Mouse (Mus musculus) forebrain, embryonic 13.5 days (tissue): Measurements from ENCODE around the gene Ppp1r12a. TPM values are rescaled to one million over a fixed set of nuclear protein-coding genes. Genes with fewer than 3 reads are reported as not detected.

ENCODE experiments used
- ATAC-seq: fragments of 200-750 bp; cut with Nextera tagmentation; 2 replicates; pipeline ENCODE4 v1.8.0; 2017
- H3K27ac ChIP-seq: fragments of 300-500 bp; sonication (generic); 2 replicates; pipeline ENCODE4 v1.5.1; 2015; ENCODE audit warnings: inconsistent platforms, mild to moderate bottlenecking, moderate library complexity
- H3K27me3 ChIP-seq: fragments of 300-500 bp; sonication (generic); 2 replicates; pipeline ENCODE4 v1.6.1; 2015; ENCODE audit warnings: mild to moderate bottlenecking, inconsistent platforms
- H3K36me3 ChIP-seq: fragments of 300-500 bp; sonication (generic); 2 replicates; pipeline ENCODE4 v1.6.1; 2015; ENCODE audit warnings: mild to moderate bottlenecking, inconsistent platforms; ENCODE audit not compliant: poor library complexity, severe bottlenecking
- H3K4me1 ChIP-seq: fragments of 300-500 bp; sonication (generic); 2 replicates; pipeline ENCODE4 v1.6.1; 2015; ENCODE audit warnings: inconsistent platforms
- H3K4me2 ChIP-seq: fragments of 300-500 bp; sonication (generic); 2 replicates; pipeline ENCODE4 v1.6.1; 2015; ENCODE audit warnings: inconsistent platforms, mild to moderate bottlenecking, moderate library complexity
- H3K4me3 ChIP-seq: fragments of 300-500 bp; sonication (generic); 2 replicates; pipeline ENCODE4 v1.5.1; 2015; ENCODE audit warnings: mild to moderate bottlenecking, inconsistent platforms
- H3K9ac ChIP-seq: fragments of 300-500 bp; sonication (generic); 2 replicates; pipeline ENCODE4 v1.6.1; 2015; ENCODE audit warnings: mild to moderate bottlenecking, inconsistent platforms
- H3K9me3 ChIP-seq: fragments of 300-500 bp; sonication (generic); replicated peaks from 2 replicates; pipeline ENCODE4 v1.6.1; 2016; ENCODE audit warnings: inconsistent platforms
- WGBS: fragments of 180-500 bp; shearing (Covaris S2); methylation state at CpG from one replicate; pipeline ENCODE4 v1.1.7; 2015; 5-methylcytosine and 5-hydroxymethylcytosine counted together
- polyA plus RNA-seq: library from polyadenylated mRNA; unstranded; fragments of >200 nt; fragmentation: Nextera tagmentation; extraction: Ambion mirVana; gene quantifications from 2 replicates; pipeline ENCODE4 v1.2.1, GENCODE M21; 2015

Gene Ppp1r12a
- 75.8 and 81.4 TPM in 2 replicates for polyA plus RNA-seq

DNA sequence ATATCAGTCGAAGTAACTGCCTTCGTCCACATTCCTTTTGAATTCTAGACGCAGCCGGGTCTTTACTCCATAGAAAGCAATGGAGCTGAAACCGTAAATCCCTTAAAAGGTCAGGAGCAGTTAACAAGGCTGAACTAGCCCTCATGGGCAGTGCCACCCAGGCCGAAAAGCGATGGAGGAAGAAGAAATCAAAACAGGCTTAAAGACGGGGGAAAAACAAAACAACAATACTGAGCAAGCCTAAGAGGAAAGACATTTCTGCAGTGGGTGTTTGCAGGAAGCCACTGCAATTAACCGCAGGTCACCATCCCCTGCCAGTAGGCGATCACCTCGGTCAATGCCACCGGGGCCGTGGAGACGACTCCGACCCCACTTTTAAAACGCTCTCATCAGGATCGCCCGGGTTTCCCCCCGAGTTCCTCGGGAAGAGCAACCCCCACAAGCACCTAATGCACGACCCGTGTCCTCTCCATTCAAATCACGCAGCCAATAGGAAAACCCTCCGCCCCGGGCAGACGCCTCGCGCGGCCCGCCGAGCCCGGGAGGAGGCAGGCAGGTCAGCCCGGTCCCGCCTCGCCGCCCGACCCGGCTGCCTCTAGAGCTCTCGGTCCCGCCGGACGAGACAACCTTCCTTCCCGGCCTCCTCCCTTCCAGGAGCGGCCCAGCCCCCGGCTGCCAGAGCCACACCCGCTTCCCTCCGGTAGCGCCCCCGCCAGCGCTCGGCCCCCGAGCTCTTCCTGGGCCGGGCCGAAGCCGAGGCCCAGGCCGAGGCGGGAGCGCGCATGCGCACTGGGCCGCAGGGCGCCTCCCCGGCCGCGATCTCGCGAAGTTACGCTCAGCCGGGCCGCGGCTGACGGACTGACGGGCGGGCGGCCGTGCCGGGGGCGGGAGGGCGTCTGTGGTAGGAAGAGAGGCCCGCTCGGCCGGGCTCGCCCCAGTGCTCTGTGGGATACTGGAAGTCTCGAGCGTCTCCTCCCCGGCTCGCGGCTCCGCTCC lies at the start of gene Ppp1r12a:
TSS of gene Ppp1r12a (plus strand) at position 933 of the 996 bp plus-strand sequence.
- Histone ChIP-seq H3K9ac (peak within 1 kb of the TSS; percentile 98), H3K36me3 (no peaks in the 10 kb centered on the region), H3K4me3 (peak within 1 kb of the TSS; percentile 98), H3K27ac (peak within 1 kb of the TSS; percentile 98), H3K4me1 (peaks cover 29% of the 10 kb centered on the region), H3K27me3 (no peaks in the 10 kb centered on the region), H3K9me3 (no peaks in the 10 kb centered on the region), H3K4me2 (peak within 1 kb of the TSS; percentile 66)
- ATAC-seq: peak; percentile 94
- WGBS: under 1% methylated on average over 76 of the region's 89 CpGs

- Histone ChIP-seq H3K27me3 (no peaks in the 10 kb centered on the region), H3K9me3 (no peaks in the 10 kb centered on the region), H3K9ac (0 out of 2 replicates have a peak overlapping the region, but pooled peaks have one; percentile 5), H3K36me3 (no peaks in the 10 kb centered on the region), H3K27ac (no peak overlapping the region), H3K4me2 (peak overlapping the region; percentile 40), H3K4me1 (no peaks in the 10 kb centered on the region), H3K4me3 (no peak overlapping the region)
- peak; percentile 65; the same call in 1 of the 2 replicates for ATAC-seq
- 56% methylated on average over 17 of the region's 17 CpGs for WGBS
Measured at GRCm38 (mm10) chr10:108113361-108114237, 48.4 kb upstream of the Ppp1r12a start.

DNA sequence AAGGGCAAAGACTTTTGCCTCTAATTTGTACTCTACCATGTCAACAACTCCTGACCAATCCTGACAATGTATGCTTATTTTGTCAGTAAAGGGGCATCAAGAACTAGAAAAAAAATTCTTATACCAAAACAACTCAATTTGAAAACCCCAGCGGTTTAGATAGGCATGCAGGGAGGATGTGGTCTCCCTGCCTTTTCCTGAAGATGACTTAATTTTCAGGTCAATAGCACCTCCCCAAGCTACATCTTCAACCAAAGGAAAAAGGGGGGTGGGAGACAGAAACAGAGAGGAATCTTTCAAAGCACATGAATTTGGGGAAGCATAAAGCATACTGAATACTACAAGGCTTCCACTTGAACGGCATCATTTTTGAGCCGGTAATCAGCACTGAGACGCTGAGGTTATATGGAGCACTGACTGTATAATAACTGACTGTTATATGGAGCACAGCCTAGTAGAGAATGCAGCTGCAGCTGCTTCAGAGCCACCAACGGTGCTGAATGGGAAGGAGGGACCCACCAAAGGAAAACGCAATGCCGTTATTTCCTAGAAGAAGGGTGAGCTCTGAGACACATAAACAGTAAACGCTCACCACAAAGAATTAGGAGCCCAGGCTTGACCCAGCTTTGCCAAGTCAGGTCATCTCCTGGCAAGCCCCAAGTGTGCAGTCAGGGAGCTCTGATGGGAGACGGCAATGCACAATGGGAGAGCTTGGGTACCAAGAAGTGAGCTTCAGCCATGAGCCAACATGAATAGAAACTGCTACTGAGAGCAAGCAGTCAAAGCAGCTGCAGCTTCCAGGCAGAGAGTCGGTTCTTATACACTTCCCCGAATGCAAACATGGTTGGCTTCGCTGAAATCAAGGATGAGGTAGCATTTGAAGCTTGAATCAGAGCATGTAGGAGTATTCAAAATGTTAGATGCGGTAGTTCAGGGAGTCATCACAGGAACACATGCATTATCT lies 43.5 kb upstream of the Ppp1r12a start:
- 81% methylated on average over 13 of the region's 13 CpGs for WGBS
- Histone ChIP-seq H3K9me3 (no peaks in the 10 kb centered on the region), H3K27ac (no peak overlapping the region), H3K4me3 (no peak overlapping the region), H3K27me3 (no peaks in the 10 kb centered on the region), H3K36me3 (no peaks in the 10 kb centered on the region), H3K4me1 (no peaks in the 10 kb centered on the region), H3K9ac (no peak overlapping the region), H3K4me2 (no peak overlapping the region)
- ATAC-seq: no peak; the same call in 1 of the 2 replicates

GRCm38 (mm10) chr10:108119416-108119815 lies 42.6 kb upstream of the Ppp1r12a start:
- H3K9ac ChIP-seq: no peak overlapping the region
- no peaks in the 10 kb centered on the region for H3K9me3 ChIP-seq
- ATAC-seq: no peak
- H3K27ac ChIP-seq: no peak overlapping the region
- H3K4me2 ChIP-seq: no peak overlapping the region
- H3K4me3 ChIP-seq: no peak overlapping the region
- H3K4me1 ChIP-seq: no peaks in the 10 kb centered on the region
- no peaks in the 10 kb centered on the region for H3K36me3 ChIP-seq
- no peaks in the 10 kb centered on the region for H3K27me3 ChIP-seq
- 87% methylated on average over 1 of the region's 1 CpGs for WGBS

DNA sequence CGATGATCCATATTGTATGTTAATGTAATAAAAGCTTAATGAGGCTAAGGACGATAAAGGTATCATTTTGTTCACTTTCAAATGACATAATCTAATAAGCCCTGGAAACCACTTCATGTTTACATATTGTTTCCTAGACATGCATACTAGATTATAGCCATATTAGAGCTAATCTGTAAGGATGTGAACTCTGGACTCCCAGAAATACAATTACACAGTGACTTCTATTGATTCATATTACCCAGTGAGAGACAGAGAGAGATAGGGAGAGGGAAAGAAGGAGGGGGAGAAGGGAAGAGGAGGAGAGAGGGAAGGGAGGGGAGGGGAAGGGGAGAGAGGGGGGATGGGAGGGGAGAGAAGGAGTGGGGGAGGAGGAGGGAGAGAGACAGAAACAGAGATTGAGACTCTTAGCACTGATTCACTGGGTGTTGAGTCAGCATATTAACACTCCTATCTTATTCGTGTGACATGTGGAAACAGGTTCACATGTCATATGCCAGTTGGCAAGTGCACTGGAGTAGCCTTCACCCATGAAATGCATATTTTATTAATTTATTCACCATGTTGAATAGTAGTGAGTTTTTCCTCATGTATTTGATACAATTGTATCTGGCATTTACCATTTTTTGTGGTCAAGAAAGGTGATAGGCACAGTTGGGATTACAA lies 36.9 kb upstream of the Ppp1r12a start:
- no peak overlapping the region for H3K4me3 ChIP-seq
- H3K27me3 ChIP-seq: no peaks in the 10 kb centered on the region
- no peak overlapping the region for H3K9ac ChIP-seq
- H3K4me2 ChIP-seq: no peak overlapping the region
- WGBS: 94% methylated on average over 3 of the region's 3 CpGs
- no peak for ATAC-seq
- H3K4me1 ChIP-seq: no peaks in the 10 kb centered on the region
- no peaks in the 10 kb centered on the region for H3K36me3 ChIP-seq
- H3K27ac ChIP-seq: no peak overlapping the region
- H3K9me3 ChIP-seq: no peaks in the 10 kb centered on the region

DNA sequence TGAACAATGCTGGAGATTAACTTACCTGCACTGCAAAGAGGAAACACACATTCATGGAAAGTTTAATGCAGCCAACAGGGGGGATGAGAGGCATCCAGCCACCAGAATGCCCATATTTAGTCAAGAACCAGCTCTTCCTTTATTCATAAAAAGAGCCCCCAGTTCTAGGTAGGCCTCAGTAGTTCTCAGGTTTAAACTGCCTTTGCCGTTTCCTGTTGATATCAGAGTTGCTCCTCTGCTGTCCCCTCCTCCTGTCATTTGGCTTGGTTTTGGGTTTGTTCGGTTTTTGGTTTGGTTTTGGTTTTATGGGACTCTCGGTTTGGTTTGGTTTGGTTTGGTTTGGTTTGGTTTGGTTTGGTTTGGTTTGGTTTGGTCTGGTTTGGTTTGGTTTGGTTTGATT lies 32.8 kb upstream of the Ppp1r12a start:
- no peaks in the 10 kb centered on the region for H3K4me1 ChIP-seq
- H3K4me2 ChIP-seq: no peak overlapping the region
- H3K9me3 ChIP-seq: no peaks in the 10 kb centered on the region
- no peak overlapping the region for H3K4me3 ChIP-seq
- H3K9ac ChIP-seq: no peak overlapping the region
- no peak overlapping the region for H3K27ac ChIP-seq
- no peaks in the 10 kb centered on the region for H3K36me3 ChIP-seq
- H3K27me3 ChIP-seq: no peaks in the 10 kb centered on the region
- no peak for ATAC-seq
- 91% methylated on average over 3 of the region's 3 CpGs for WGBS

GRCm38 (mm10) chr10:108131858-108132257 lies 30.1 kb upstream of the Ppp1r12a start:
- 78% methylated on average over 6 of the region's 6 CpGs for WGBS

GRCm38 (mm10) chr10:108133253-108133652 lies 28.7 kb upstream of the Ppp1r12a start:
- Histone ChIP-seq H3K27me3 (no peaks in the 10 kb centered on the region), H3K4me2 (no peak overlapping the region), H3K4me1 (no peaks in the 10 kb centered on the region), H3K9ac (no peak overlapping the region), H3K9me3 (no peaks in the 10 kb centered on the region), H3K4me3 (no peak overlapping the region), H3K36me3 (no peaks in the 10 kb centered on the region), H3K27ac (peak overlapping the region; percentile 40; the same call in 1 of the 2 replicates)
- ATAC-seq: peak; percentile 88
- WGBS: 75% methylated on average over 6 of the region's 6 CpGs

More at GRCm38 (mm10) chr10:108131858-108132257, 30.1 kb upstream of the Ppp1r12a start:
- H3K27ac ChIP-seq: no peak overlapping the region
- no peak overlapping the region for H3K9ac ChIP-seq
- no peaks in the 10 kb centered on the region for H3K27me3 ChIP-seq
- H3K4me3 ChIP-seq: no peak overlapping the region
- H3K4me1 ChIP-seq: no peaks in the 10 kb centered on the region
- H3K4me2 ChIP-seq: no peak overlapping the region
- ATAC-seq: no peak
- H3K9me3 ChIP-seq: no peaks in the 10 kb centered on the region
- no peaks in the 10 kb centered on the region for H3K36me3 ChIP-seq

DNA sequence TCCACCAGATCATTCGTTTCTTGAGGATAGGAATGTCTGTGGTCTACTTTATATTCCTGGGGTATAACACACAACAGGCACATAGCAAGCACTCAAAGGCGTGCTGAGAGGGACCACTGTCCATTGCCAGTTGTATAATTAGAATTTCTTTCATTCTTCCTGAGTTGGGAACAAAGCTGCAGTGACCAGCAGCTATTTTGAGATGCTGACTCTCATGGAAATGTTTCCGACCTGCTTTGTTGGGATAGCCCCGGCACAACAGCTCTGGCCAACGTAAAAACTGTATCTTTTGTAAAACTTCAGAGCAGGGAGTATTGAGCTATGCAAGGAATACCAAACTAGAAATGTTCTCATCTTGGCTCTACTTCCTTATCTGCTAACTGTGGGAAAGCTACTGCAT lies 28.2 kb upstream of the Ppp1r12a start:
- Histone ChIP-seq H3K4me1 (no peaks in the 10 kb centered on the region), H3K4me3 (no peak overlapping the region), H3K27ac (peak overlapping the region; percentile 10; the same call in 1 of the 2 replicates), H3K27me3 (no peaks in the 10 kb centered on the region), H3K9me3 (no peaks in the 10 kb centered on the region), H3K4me2 (no peak overlapping the region), H3K36me3 (no peaks in the 10 kb centered on the region), H3K9ac (no peak overlapping the region)
- WGBS: 43% methylated on average over 5 of the region's 5 CpGs
- peak; percentile 84 for ATAC-seq

GRCm38 (mm10) chr10:108138347-108138746 lies 23.6 kb upstream of the Ppp1r12a start:
- H3K27me3 ChIP-seq: no peaks in the 10 kb centered on the region
- ATAC-seq: no peak

More at GRCm38 (mm10) chr10:108138347-108138746, 23.6 kb upstream of the Ppp1r12a start:
- Histone ChIP-seq H3K9ac (no peak overlapping the region), H3K9me3 (no peaks in the 10 kb centered on the region), H3K4me3 (no peak overlapping the region), H3K4me2 (no peak overlapping the region), H3K36me3 (no peaks in the 10 kb centered on the region), H3K4me1 (no peaks in the 10 kb centered on the region), H3K27ac (no peak overlapping the region)
- 90% methylated on average over 5 of the region's 5 CpGs for WGBS
